Mouse (Mus musculus) Patski (cell line): ENCODE results near the gene Shisa9. TPM values are rescaled to one million over a fixed set of nuclear protein-coding genes. Genes with fewer than 3 reads are reported as not detected.

ENCODE experiments used
- ATAC-seq: fragments of 100-300 bp; one replicate; pipeline ENCODE4 v1.8.0; 2021
- CTCF ChIA-PET: fragments of 350-600 bp; sonication (Branson Sonifier 250); formaldehyde crosslinking; loops from one replicate; lab custom pipeline; 2022; ENCODE audit warnings: inconsistent platforms; lab: Charles Lee
- POLR2A ChIA-PET: fragments of 350-600 bp; sonication (Branson Sonifier 250); formaldehyde crosslinking; loops from one replicate; lab custom pipeline; 2022; ENCODE audit warnings: antibody characterized with exemption, inconsistent platforms; lab: Charles Lee
- DNase-seq: peaks from one replicate; pipeline ENCODE4 v3.0.0-alpha.2; 2011; ENCODE audit warnings: low read depth, low spot score
- H3K27me3 ChIP-seq: fragments of 371-371 bp; one replicate; pipeline ENCODE4 v1.5.1; 2021
- CTCF ChIP-seq: fragments of 100-300 bp; IDR thresholded peaks from one replicate; pipeline ENCODE4 v1.5.1; 2021
- in situ Hi-C: fragments of 300-500 bp; cut with MboI; formaldehyde crosslinking; loops from 3 replicates; pipeline ENCODE4 v1.11.1; 2018; ENCODE audit warnings: low pct_unique_long_range_greater_than_20kb, mixed read lengths
- polyA plus RNA-seq: library from polyadenylated mRNA; unstranded; gene quantifications from one replicate; pipeline ENCODE4 v1.2.3, GENCODE M21; 2021

Shisa9 gene
- polyA plus RNA-seq, 1 experiment from 2014 or later = 0.19 TPM

- in situ Hi-C loops = no loop called here
- TF ChIP-seq CTCF = no peak
- ChIA-PET POLR2A (no interaction called here), CTCF (no interaction called here)
- no peak for DNase-seq
- H3K27me3 ChIP-seq = peaks cover 7% of the 10 kb centered on the region
- no peak for ATAC-seq
These were observed 68.1 kb downstream of the Shisa9 start for GRCm38 (mm10) chr16:12052051-12052450.

GRCm38 (mm10) chr16:12072573-12072972, 88.7 kb downstream of the Shisa9 start:
- no peak for TF ChIP-seq CTCF
- no peaks in the 10 kb centered on the region for H3K27me3 ChIP-seq
- ATAC-seq (no peak), DNase-seq (no peak)
- in situ Hi-C loops = no loop called here
- POLR2A ChIA-PET = no interaction called here
- CTCF ChIA-PET = no interaction called here

DNA sequence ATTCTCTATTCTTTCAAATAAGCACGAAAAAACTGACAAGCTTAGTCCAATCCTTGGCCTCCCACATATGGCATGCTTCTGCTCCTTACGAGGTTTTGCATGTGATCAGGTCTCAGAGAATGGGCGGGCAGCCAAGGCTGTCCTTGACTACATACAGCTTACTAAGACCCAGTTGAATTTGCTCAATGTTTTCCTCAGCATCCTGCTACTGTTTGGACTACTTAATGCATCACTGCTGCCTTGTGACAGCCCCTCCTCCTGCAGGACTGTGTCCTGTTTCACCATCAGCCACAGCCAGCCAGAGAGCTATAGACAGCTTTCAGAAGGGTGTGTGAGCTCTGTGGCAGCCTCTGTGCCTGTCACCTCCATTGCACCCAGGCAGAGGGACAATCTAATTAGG, 92.4 kb downstream of the Shisa9 start:
- ChIA-PET CTCF (no interaction called here), POLR2A (interaction anchor here (0.7 kb wide), 1 partner anchor 8 kb away, joined by 4 read pairs; no protein-coding TSS in a partner anchor)
- no peaks in the 10 kb centered on the region for H3K27me3 ChIP-seq
- ATAC-seq = no peak
- DNase-seq = no peak
- no peak for TF ChIP-seq CTCF
- in situ Hi-C loops = no loop called here

DNA sequence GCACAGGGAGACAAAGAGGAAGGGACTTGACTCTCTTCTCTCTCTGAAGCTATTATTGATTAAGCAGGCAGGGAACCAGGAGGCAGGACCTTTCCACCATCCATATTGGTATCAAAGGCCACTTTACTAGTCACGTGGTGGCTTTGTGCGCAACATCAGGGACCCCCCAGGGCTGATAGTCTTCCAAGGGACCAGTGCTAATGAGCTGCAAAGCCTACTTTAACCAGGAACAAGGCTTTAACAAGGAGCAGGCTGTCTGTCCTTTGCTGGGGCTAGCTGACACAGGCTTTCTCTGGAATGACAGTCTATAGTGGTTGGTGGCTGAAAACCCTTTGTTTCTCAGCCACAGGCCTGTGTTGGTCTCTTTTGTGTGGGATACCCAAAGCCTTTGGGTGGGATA, 92.8 kb downstream of the Shisa9 start:
- DNase-seq = no peak
- H3K27me3 ChIP-seq = no peaks in the 10 kb centered on the region
- no peak for ATAC-seq
- ChIA-PET CTCF (interaction anchor here (1.4 kb wide), 1 partner anchor 62 kb away, joined by 3 read pairs; no protein-coding TSS in a partner anchor), POLR2A (interaction anchor here (0.5 to 0.7 kb wide), 2 partner anchors 9 to 1996 kb away, joined by 4 to 5 read pairs; no protein-coding TSS in a partner anchor)
- in situ Hi-C loops = no loop called here
- TF ChIP-seq CTCF = no peak

GRCm38 (mm10) chr16:12083082-12083481, 99.2 kb downstream of the Shisa9 start:
- POLR2A ChIA-PET = no interaction called here
- peaks cover 3% of the 10 kb centered on the region for H3K27me3 ChIP-seq
- in situ Hi-C loops = no loop called here
- CTCF ChIA-PET = no interaction called here
- TF ChIP-seq CTCF = no peak
- DNase-seq (no peak), ATAC-seq (no peak)

- CTCF ChIA-PET = no interaction called here
- DNase-seq (no peak), ATAC-seq (no peak)
- POLR2A ChIA-PET = no interaction called here
- in situ Hi-C loops = no loop called here
- no peak for TF ChIP-seq CTCF
- peaks cover 34% of the 10 kb centered on the region for H3K27me3 ChIP-seq
These were observed 106.8 kb downstream of the Shisa9 start for GRCm38 (mm10) chr16:12090604-12091235.

DNA sequence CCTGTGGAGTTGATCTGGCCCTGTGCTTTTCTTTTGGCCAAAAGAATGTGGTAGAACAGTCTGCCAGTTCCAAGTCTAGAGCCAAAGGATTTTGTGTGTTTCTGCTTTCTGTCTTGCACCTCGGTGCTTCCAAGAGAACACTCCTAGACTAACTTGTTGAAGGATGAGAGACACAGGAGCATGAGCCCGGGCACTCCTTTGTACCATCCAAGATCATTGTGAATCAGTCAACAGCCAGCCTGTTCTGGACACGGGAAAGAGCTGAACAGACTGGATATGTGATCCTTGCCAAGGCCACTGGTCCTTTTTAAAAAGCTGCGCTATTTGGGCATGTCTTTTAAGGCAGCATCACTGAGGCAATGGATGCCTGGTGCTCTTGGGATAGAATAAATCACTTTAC, 109.3 kb downstream of the Shisa9 start:
- no peak for DNase-seq
- ChIA-PET CTCF (interaction anchor here (0.9 kb wide), 1 partner anchor 57 kb away, joined by 3 read pairs; no protein-coding TSS in a partner anchor), POLR2A (no interaction called here)
- no peak for TF ChIP-seq CTCF
- ATAC-seq = no peak
- peaks cover 39% of the 10 kb centered on the region for H3K27me3 ChIP-seq
- in situ Hi-C loops = no loop called here

DNA sequence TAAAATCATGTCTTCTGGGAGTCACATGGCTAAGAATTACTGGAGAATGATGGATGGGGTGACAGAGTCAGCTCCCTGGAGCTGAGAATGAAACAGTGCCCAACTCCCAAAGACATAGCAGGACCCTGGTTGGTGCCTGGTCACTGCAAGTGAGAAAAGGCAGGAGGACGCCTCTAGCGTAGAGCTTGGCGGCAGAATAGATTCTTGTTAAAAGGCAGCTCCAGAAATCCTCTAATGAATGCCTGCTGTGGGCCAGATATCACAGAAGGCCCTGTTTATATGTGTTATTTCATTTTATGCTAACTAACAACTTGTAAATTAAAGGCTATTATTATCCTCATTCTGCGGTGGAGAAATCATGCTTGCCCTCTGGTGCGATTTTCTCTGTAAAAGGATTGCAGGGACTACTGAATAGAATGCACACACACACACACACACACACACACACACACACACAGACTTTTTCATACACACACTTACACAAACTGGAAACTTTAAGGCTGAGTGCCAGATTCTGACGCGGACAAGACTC, 110.9 kb downstream of the Shisa9 start:
- ChIA-PET POLR2A (interaction anchor here (0.7 kb wide), 1 partner anchor 553 kb away, joined by 3 read pairs; no protein-coding TSS in a partner anchor), CTCF (no interaction called here)
- DNase-seq (no peak), ATAC-seq (no peak)
- H3K27me3 ChIP-seq = peaks cover 39% of the 10 kb centered on the region
- in situ Hi-C loops = no loop called here
- TF ChIP-seq CTCF = no peak

- peaks cover 39% of the 10 kb centered on the region for H3K27me3 ChIP-seq
- POLR2A ChIA-PET = no interaction called here
- no peak for TF ChIP-seq CTCF
- CTCF ChIA-PET = no interaction called here
- DNase-seq (no peak), ATAC-seq (no peak)
- in situ Hi-C loops = no loop called here
These were observed 111.5 kb downstream of the Shisa9 start for GRCm38 (mm10) chr16:12095365-12095764.

GRCm38 (mm10) chr16:12108436-12108835, 124.5 kb downstream of the Shisa9 start:
- POLR2A ChIA-PET = no interaction called here
- H3K27me3 ChIP-seq = peaks cover 10% of the 10 kb centered on the region
- DNase-seq (no peak), ATAC-seq (no peak)
- CTCF ChIA-PET = no interaction called here
- TF ChIP-seq CTCF = no peak
- in situ Hi-C loops = no loop called here

GRCm38 (mm10) chr16:12110851-12111437, 127.0 kb downstream of the Shisa9 start:
- peaks cover 3% of the 10 kb centered on the region for H3K27me3 ChIP-seq
- ATAC-seq (no peak), DNase-seq (no peak)
- in situ Hi-C loops = no loop called here
- CTCF ChIA-PET = no interaction called here
- TF ChIP-seq CTCF = no peak
- POLR2A ChIA-PET = no interaction called here
